ENCODE assay signal across 23 mouse cellular contexts in the genomic region with DNA sequence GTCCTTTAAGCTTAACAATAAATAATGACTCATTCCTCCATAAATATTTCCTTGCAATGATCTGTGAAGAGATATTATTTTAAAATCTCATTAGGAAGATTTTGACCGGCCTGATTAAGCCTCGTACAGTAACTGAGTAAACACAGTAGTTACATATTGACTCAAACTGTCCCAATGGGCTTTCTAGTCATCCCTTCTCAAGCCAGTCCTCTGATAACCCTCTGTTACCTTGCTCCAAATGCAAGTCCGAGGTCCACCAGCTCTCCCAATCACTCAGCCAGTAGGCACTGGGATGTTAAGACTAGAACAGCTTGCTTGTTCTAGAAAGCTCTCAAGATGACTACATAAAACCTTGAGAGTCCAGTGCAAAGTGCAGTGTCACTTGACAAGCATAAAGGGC.
"Had no signal": no experiment of that assay in that cellular context is flagged by ENCODE, and none has a peak within 500 bp of the region (broad histone marks: within the 10 kb centered on the region; RNA-seq: fewer than 3 reads in every experiment).

No protein-coding gene starts in this region.

- H3K9ac ChIP-seq: heart, embryonic 12.5 days; hindbrain, embryonic 13.5 days; hindbrain, embryonic 15.5 days; limb, embryonic 12.5 days; liver, embryonic 13.5 days; liver, embryonic 15.5 days; liver, postnatal 0 days had no signal

- H3K4me1 ChIP-seq: heart, embryonic 12.5 days; hindbrain, embryonic 13.5 days; hindbrain, embryonic 15.5 days; limb, embryonic 10.5 days; limb, embryonic 12.5 days; liver, embryonic 13.5 days; liver, embryonic 15.5 days had no signal

- H3K4me2 ChIP-seq: heart, embryonic 12.5 days; hindbrain, embryonic 13.5 days; hindbrain, embryonic 15.5 days; limb, embryonic 12.5 days; liver, embryonic 13.5 days; liver, embryonic 15.5 days had no signal

- H3K27me3 ChIP-seq: heart, embryonic 12.5 days; hindbrain, embryonic 13.5 days; hindbrain, embryonic 15.5 days; limb, embryonic 12.5 days; liver, embryonic 13.5 days; liver, embryonic 15.5 days had no signal

- ATAC-seq: hindbrain, postnatal 0 days; intestine, postnatal 0 days; liver, postnatal 0 days had no signal

- H3K9me3 ChIP-seq: hindbrain, embryonic 13.5 days; hindbrain, embryonic 15.5 days; limb, embryonic 10.5 days; limb, embryonic 12.5 days; liver, embryonic 13.5 days had no signal

- DNase-seq: gastrocnemius, postnatal 14 days; gastrocnemius, postnatal 36 days; heart, adult 18-20 months; heart, postnatal 14 days; heart, postnatal 36 days; kidney, adult 18-20 months; kidney, adult 8-10 months; kidney, postnatal 10 days; kidney, postnatal 25 days; kidney, postnatal 4 days; liver; liver, embryonic 13.5 days; liver, postnatal 0 days had no signal

- H3K4me3 ChIP-seq: heart, embryonic 12.5 days; hindbrain, embryonic 13.5 days; hindbrain, embryonic 15.5 days; layer of hippocampus, adult 2 months; left cerebral cortex, adult 2 months; limb, embryonic 10.5 days; limb, embryonic 12.5 days; liver, embryonic 13.5 days; liver, embryonic 15.5 days had no signal

- H3K36me3 ChIP-seq: heart, embryonic 12.5 days; hindbrain, embryonic 13.5 days; hindbrain, embryonic 15.5 days; limb, embryonic 10.5 days; limb, embryonic 12.5 days; liver, embryonic 13.5 days; liver, embryonic 15.5 days had no signal

- H3K27ac ChIP-seq: hindbrain, embryonic 13.5 days; hindbrain, embryonic 15.5 days; hindbrain, postnatal 0 days; layer of hippocampus, adult 2 months; left cerebral cortex, adult 2 months; limb, embryonic 10.5 days; limb, embryonic 12.5 days; liver, embryonic 13.5 days; liver, embryonic 15.5 days had no signal
